Mouse (Mus musculus) brain, embryonic 18.5 days (tissue): ENCODE results near the gene Clmp.

Experiments used
- DNase-seq: peaks from one replicate; pipeline ENCODE4 v3.0.0-alpha.2; 2012; ENCODE audit warnings: low read depth, low spot score

Gene Clmp

DNA sequence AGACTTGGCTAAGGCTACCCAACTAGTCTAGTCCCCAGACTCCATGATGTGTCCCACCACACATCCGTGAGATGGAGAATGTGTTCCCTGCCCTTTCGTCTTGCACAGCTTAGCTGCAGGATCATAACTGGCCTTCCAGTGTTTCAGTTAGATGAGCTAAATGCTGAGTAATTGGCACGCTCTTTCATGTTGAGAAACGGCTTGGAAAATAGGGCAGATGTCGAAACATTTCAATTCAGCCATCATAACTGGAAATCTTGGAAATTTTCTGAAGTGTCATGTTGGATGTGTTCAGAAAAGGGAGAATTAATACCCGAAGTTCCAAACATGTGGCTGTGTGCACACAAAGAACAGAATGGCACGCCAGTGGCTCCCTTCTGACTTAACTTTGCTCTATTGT lies 4.7 kb downstream of the Clmp start:
- DNase-seq = no peak

DNA sequence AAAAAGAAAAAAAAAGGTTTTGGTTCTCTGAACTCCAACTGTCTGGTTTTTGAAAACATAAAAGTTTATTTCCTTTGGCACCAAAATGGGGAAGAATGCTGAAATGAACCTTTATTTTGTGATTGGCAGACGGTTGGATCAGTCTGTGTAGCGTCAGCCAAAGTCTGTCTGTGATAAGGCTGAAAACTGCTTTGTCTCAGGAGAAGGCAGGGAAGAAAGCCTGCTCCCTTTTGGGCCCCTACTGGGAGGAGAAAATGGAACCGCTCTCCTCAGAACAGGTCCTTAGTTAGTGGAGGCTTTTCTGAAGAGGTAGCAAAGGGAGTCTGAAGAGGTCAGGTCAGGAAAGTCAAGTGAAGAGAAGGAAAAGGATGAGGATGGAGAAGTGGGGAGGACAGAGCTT lies 7.3 kb downstream of the Clmp start:
- DNase-seq = no peak

DNA sequence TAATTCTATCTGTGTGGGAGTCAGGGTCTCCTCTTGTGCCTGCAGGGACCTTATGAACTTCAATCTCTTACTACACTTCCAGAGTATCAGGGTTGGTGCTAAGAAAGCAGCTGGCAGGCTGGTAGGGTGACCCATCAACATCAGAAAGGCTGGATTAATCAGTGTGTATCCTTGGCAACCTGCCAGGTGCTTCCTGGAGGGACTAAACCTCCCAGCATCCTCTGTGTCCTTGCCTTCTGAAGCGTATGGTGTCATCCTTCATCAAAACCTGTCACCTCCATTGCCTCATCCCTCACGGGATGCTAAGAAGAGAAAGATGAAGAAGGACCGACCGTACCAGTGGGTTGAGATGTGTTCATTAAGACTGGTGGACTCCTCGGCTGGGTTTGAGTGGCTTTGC lies 8.0 kb downstream of the Clmp start:
- no peak for DNase-seq

DNA sequence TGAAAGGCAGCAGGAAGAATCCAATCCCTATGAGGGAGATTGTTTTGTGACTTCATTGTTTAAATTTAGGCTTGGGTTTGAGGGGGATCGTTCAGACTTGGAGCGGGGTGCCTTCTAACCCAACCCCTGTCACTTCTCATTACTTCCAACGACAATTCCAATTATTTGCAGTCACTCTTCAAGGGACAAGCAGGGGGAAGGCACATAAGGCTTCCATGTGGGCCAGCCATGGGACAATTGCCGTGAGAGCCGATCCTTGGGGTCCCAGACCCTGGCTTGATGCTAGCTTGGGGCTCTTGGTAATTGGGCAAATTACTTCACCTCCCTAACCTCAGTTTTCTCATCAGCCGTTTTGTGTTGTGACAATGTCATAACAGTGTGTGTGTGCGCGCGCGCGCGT lies 8.5 kb downstream of the Clmp start:
- DNase-seq = no peak

DNA sequence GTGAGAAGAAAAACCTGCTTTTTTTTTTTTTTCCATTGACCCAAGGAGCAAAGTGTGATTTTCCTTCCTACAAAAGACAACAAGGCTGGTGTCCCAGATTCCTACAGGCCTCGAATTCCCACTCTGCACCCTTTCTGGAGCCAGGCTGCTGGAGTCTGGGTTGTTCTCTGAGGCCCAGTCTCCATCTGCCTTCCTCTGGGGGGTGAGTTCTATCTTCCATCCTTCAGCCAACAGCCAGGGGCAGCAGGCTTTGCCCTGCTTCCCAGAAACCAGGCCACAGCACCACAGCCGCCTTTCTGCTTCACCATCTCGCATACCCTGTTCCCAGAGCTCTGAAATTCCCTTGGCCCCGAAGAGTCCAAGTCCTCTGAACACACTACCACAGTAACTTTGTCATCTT lies 10.3 kb downstream of the Clmp start:
- DNase-seq = no peak

DNA sequence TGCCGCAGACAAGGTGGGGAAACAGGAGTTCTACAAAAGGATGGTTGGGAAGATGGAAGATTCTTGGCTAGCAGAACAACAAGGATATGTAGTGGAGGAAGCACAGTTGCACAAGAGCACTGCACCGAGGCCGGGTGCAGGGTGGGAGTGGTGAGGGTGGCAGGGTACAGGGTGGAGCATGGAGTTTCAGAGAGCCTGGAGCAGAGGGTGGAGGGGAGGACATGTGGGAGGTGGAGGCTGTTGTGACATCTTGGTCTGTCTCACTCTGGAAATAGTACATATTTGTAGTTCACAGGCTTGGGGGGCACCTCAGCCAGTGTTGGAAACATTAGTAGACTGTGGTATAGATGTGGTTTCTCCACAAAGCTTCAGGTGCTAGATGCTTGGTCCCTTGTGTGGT lies 13.4 kb downstream of the Clmp start:
- no peak for DNase-seq

DNA sequence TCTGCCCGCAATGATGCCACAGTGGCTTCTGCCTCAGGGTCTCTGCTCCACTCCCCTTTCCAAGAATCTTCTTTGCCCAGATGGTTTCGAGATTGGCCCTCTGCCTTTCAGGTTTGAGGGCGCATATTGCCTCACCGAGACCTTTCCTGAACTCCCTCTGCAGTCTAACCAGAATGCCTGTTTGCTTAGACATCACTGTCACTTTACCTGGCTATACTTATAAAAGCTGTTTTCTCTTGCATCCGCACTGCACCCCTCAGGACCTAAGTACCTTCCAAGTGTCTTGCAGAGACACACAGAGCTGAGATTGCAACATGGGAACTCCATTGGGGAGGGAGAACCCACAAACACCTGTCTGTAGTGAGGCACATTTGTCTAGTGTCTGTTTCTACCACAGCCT lies 14.5 kb downstream of the Clmp start:
- DNase-seq = no peak

DNA sequence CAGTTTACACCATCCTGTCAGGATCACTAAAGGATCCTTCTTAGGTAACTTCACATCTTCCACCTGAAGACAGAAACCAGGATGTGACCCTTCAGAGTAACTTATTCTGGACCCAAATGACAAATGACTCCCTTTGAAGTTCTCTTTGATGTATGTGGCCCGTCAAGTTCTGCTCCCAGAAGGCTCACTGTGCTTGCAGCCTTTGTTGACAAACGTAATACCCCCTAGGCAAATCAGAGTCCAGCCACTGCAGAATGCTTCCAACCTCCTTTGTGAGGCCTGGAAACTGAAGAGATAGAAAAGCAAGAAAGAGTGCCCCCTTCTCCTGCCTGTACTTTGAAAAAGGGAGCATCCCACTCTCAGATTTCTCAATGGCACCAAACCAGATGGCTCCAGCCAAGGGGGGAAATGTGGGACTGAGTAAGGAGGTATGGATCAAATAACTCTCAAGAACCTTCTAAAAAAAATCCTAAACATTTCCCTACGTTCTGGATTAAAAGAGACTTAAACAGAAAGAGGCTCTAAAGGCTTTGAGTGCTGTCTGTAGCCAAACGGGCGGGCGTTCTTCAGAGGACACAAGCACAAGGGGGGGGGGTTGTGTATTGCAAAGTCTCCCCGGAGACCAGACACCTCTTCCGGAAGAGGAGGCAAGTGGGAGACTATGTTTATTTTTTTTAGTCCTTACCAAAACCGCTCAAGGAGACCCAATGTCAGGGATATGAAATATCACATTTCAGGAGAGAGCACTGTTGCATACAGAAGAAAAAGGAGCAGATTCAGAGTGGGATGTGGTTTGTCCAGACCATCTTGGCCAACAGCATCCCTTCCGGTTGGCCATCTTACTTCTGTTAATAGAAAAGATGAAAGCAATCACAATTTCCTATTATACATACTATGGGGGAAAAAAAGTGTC lies 18.9 kb downstream of the Clmp start:
- no peak for DNase-seq

DNA sequence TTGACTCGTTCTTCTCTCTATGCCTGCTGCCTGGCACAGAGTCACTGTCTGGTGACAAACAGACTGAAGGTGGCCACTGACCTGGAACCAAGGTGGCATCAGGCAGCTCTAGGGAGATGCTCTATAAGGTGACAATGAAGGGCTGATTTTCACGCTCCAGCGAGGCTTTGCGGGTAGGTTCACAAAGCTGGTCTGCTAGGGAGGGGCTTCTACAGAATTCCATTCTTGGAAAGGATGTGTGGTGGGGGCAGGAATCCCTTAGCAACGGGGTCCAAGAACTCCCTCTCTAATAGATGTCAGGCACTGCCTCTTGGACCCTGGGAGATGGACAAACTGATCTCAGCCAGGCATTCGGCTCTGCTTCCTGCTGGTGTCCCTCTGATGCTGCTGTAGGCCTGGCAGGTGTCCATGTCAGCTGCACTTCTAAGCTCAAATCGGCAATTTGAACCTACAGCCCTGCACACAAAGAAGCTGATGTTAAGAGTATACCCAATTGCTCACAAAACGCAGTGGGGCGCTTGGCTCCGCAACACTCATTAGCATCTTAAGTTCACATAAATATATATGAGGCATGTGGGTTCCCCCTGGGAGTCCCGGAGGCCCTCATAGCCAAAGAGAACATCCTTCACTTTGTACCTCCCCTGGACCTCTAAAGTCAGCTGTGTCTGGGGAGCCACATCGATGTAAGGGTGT lies 22.8 kb downstream of the Clmp start:
- DNase-seq = no peak

DNA sequence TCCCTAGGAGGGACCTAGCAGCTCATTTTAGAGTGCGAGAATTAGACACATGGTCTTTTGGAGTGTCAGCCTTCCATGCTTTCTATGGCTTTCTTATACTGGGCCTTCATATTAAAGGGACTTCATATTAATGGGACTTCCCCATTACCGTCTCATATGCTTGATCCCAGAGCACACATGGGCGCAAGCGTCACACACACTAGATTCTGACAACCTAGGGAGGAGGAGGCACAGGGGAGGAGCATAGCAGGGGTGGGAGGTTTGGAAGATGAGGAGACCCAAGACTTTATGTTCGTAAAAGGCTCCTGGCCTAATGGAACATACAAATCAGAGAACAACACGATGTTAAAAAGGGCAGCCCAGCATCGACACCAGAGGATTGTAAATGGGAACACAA lies 23.4 kb downstream of the Clmp start:
- no peak for DNase-seq

DNA sequence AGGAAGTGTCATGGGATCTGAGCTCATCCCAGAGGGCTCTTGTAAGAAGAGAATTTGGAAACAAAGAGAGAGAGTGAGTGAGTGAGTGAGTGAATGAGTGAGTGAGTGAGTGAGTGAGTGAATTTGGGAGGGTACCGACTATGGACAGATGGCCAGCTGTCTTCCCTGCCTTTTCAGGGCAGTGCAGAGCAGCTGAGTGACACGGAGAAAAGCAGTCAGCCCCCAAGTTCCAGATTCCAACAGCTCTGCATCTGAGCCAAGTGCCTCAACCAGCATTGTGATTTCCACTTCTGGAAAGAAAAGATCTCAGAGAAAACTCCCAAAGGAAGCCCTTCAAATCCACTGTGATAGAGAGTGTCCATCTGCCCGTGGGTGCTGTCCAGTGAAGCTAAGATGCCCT lies 23.8 kb downstream of the Clmp start:
- no peak for DNase-seq

DNA sequence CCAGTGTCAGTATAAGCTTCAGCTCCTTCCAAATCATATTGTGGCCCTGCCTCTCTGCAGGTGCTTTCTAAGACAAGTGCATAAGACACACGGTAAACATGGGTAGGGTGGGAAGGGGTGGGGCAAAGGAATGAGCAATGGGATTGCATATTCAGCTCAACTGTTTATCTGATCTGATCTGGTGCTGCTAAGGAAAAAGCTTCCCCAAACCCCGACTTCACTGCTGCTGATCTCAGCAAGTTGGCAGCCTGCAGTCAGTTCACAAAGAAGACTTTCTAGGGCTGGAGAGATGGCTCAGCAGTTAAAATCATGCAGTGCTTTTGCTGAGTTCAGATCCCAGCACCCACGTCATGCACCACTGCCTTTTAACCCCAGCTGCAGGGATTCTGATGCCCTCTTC lies 24.2 kb downstream of the Clmp start:
- no peak for DNase-seq

DNA sequence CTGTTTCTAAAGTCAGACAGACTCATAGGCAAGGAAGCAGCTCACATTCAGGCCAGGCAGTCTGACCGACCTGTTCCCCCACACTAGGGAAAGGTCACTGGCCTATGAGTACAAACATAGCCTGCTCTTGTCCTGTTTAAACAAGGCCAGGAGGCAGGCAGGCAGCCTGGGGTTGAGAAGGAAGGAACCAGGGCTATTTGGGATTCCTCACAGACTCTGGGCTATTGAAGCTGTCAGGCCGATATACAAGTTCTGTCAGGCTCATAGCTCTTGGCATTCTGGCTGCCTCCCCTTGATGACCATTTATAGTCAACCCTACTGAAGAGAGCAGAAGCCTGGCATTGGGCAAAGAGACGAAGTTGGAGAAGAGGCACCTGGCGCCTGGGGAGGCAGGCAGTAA lies 25.9 kb downstream of the Clmp start:
- DNase-seq = no peak

DNA sequence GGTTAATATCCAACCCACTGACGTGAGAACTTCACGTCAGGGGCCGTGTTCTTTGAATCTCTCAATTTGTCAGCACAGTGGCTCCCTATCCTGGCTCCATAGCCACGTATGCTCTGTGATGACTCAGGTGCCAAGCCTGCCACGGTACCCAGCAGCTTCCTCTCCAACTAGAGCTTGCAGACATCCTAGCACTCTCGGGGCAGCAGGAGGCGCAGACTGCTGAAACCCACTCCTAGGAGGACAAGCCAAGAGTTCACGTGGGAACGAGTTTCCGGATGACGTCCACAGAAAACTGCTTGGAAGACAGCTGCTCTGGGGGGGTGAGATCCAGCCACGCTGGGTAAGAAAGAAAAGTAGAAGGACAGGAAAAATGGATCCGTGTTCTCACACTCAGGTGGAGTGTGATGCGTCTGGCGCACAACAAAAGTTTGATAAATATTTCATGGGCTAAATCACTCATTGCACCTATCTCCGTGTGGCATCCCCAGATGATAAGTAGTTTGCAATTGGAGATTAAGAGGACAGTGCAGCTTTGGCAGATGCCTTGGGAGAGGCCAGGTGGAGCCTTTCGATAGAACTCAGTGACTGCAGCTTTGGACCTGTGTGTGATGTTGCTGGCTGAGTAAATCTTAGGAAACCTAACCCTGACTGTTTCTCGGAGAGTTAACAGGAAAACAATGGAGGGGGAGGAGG lies 31.6 kb downstream of the Clmp start:
- no peak for DNase-seq

DNA sequence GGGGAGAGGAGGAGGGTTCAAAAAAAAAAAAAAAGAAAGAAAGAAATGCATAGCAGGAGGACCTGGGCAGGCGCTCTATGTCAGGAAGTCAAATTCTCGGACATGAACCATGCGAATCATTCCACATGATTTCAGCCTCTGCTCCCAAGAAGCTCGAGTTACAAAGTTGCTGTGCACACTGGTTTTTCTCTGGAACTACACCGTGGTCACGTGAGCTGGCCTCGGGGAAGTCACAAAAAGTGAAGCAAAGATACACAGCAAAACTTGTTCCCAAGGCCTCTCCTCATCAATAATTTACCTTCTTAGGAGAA lies 32.1 kb downstream of the Clmp start:
- DNase-seq = no peak

DNA sequence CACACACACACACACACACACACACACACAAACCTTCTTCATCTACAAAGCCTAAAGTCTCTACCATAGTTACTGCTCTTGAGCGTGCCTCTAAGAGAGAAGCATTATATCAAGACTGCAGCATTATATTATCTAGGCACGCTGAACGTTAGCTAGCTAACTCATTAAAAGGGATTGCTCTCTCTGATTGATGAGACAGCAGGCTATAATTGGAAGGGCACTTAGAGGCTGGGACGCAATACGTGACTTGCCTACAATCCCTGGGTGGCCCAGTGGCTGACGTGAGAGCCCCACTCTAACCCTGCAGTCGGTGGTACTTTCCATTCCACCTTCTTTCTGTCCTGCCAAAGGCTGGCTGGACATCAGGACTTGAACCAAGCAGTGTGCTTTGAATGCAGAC lies 35.1 kb downstream of the Clmp start:
- no peak for DNase-seq

DNA sequence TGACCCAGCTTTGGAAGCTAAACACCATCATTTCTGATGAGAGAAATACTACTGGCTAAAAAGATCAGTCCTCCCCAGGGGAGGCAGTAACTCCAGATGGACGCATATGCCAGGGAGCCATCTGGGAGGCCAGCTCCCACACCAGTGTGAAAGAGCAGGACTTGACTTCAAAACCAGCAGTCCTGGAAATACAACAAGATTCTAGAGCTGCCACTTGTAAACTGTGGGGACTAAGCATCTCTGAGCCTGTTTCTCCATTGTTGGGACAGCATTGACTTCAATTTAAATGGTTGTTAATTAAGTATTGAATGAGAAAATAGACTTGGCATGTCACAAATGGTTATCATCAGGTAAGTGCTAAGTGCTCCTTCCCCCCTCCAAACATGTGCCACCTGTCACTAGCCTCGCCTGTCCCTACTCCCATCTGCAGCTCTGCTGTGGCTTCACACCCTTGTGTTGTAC lies 37.6 kb downstream of the Clmp start:
- no peak for DNase-seq

DNA sequence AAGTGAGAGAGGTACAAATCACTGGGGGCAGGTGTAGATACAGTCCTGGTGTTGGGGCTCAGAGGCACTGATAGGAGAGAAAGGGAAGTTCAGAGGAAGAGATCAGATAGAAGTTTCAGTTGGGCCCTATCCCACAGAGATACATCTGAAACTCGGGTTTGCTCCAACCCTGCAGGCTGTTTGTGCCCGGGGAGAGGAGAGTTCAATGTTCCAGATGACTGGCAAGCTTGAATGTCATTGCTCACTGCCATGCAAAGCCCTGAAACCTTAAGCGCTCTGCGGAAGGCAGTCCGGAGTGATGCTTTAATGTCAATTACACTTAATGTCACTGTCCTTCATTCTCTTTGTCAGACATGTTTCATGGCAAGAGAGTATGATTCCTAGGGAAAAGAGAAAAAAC lies 39.2 kb downstream of the Clmp start:
- no peak for DNase-seq

DNA sequence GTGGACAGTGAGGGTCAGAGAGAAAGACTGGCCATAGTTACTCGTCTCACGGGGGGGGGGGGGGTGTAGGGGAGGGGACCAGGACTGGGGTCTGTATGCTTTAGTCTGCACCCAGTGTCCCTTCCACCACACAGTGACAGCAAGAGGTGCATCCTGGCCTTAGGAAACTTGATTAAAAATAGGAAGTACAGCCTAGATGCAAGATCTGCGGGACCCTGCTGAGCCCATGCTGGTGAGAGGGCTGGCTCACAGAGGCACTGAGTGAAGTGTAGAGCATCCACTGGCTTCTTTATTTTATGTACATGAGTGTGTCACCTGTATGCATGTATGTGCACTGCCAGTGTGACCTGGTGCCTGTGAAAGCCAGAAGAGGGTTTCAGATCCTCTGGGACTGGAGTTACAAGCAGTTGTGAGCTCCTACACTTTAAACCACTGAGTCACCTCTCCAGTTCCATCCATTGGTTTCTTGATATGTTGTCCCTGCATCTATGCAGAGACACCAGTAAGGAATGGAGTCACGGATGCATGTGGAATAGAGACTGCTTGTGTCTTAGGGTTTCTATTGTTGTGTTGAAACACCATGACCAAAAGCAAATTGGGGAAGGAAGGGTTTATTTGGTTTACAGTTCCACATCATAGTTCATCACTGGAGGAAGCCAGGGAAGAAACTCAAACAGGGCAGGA lies 41.5 kb downstream of the Clmp start:
- no peak for DNase-seq

DNA sequence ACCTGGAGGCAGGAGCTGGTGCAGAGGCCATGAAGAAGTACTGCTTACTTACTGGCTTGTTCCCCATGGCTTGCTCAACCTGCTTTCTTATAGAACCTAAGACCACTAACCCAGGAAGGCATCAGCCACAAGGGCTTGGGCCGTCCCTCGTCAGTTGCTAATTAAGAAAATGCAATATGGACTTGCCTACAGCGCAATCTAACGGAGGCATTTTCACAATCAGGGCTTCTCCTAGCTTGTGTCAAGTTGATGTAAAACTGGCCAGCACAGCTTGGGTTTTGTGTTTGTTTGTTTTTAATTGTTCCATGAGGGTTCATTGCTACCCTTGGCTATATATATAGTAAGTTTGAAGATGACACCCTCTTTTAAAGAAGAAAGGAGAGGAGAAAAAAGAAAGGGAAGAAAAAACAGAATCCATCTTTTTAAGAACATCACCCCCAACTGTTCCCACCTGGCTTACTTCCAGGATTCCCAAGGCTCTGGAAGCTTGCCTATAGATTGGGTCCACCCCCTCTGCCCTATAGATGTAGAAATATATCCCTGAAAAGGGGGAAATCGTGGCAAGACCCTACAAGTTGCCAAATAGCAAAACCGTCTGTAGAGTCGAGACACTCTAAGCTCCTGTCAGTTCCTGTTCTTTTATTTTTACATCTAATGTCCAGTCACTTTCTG lies 42.2 kb downstream of the Clmp start:
- DNase-seq = no peak

DNA sequence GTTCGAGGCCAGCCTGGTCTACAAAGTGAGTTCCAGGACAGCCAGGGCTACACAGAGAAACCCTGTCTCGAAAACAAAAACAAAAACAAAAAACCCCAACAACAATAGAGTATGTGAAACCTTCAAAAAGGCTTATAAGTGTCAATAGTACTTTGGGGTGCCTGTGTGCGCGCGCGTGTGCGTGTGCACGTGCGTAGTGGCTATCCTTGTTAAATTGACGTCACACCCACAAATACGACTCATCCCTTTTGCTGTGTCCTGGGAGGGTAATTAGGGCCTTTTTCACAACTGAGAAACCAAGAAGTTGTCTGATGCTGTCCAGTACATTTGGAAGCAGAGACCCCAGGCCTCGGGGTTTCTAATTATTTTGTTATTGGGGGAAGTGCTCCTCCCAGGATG lies 44.5 kb downstream of the Clmp start:
- no peak for DNase-seq
